Mouse (Mus musculus) thymus, adult 2 months (tissue): ENCODE data around the gene Calcoco1. TPM values are rescaled to one million over a fixed set of nuclear protein-coding genes. Genes with fewer than 3 reads are reported as not detected.

Experiments
- DNase-seq: peaks from one replicate; pipeline ENCODE4 v3.0.0; 2021
- H3K27ac ChIP-seq: fragments of 200-500 bp; 2 replicates; pipeline ENCODE4 v1.5.1; 2012; ENCODE audit warnings: low read length, control low read depth; ENCODE audit not compliant: control insufficient read depth, insufficient read depth
- H3K27me3 ChIP-seq: fragments of 200-500 bp; 2 replicates; pipeline ENCODE4 v1.6.1; 2012; ENCODE audit warnings: mild to moderate bottlenecking, low read length, moderate library complexity, mixed read lengths; ENCODE audit not compliant: control insufficient read depth, insufficient read depth
- H3K36me3 ChIP-seq: fragments of 200-500 bp; 2 replicates; pipeline ENCODE4 v1.6.1; 2012; ENCODE audit warnings: mild to moderate bottlenecking, low read length, moderate library complexity; ENCODE audit not compliant: control insufficient read depth, insufficient read depth
- H3K4me1 ChIP-seq: fragments of 200-500 bp; replicated peaks from 2 replicates; pipeline ENCODE4 v1.6.1; 2012; ENCODE audit warnings: low read length; ENCODE audit not compliant: control insufficient read depth, insufficient read depth
- H3K4me3 ChIP-seq: fragments of 200-500 bp; 2 replicates; pipeline ENCODE4 v1.5.1; 2012; ENCODE audit warnings: mild to moderate bottlenecking, low read length, control low read depth, moderate library complexity; ENCODE audit not compliant: control insufficient read depth, insufficient read depth
- CTCF ChIP-seq: fragments of 200-500 bp; IDR thresholded peaks from 2 replicates; pipeline ENCODE4 v1.5.1; 2012; ENCODE audit warnings: mild to moderate bottlenecking, control low read depth, low read length, moderate library complexity, borderline replicate concordance; ENCODE audit not compliant: control insufficient read depth, poor library complexity, insufficient read depth; ENCODE audit errors: extremely low read depth
- POLR2A ChIP-seq: fragments of 200-500 bp; IDR thresholded peaks from 2 replicates; pipeline ENCODE4 v1.6.1; 2012; ENCODE audit warnings: mild to moderate bottlenecking, low read length, control low read depth, moderate library complexity; ENCODE audit not compliant: control insufficient read depth, poor library complexity, insufficient read depth; ENCODE audit errors: extremely low read depth
- WGBS: fragments of 180-500 bp; shearing (Covaris S2); methylation state at CpG from one replicate; pipeline ENCODE4 v1.1.7; 2018; 5-methylcytosine and 5-hydroxymethylcytosine counted together
- polyA plus RNA-seq: library from polyadenylated mRNA; depleted of rRNA; stranded (reverse); fragments of >200 nt; gene quantifications from 2 replicates; pipeline ENCODE4 v1.2.3, GENCODE M21; 2012

Gene Calcoco1
- polyA plus RNA-seq, 1 experiment, result 77.5 TPM

- Histone ChIP-seq H3K27ac (peak overlapping the region; percentile 54; the same call in 1 of the 2 replicates), H3K36me3 (peaks cover 9% of the 10 kb centered on the region; the same call in 1 of the 2 replicates), H3K4me1 (peaks cover 3% of the 10 kb centered on the region), H3K27me3 (no peaks in the 10 kb centered on the region; the same call in 1 of the 2 replicates), H3K4me3 (peak overlapping the region; percentile 76)
- TF ChIP-seq POLR2A (no peak), CTCF (no peak)
- peak; percentile 39 for DNase-seq
- 1% methylated on average over 14 of the region's 14 CpGs for WGBS
Measured at GRCm38 (mm10) chr15:102721016-102721898, 721 bp downstream of the Calcoco1 start.

- TF ChIP-seq CTCF (no peak), POLR2A (no peak)
- no peaks in the 10 kb centered on the region for H3K27me3 ChIP-seq
- H3K4me3 ChIP-seq, result no peak overlapping the region
- no peak overlapping the region for H3K27ac ChIP-seq
- WGBS, result 94% methylated on average over 12 of the region's 12 CpGs
- H3K4me1 ChIP-seq, result no peaks in the 10 kb centered on the region
- peaks cover 31% of the 10 kb centered on the region for H3K36me3 ChIP-seq
- DNase-seq, result no peak
Measured at GRCm38 (mm10) chr15:102716132-102716531, 5.8 kb downstream of the Calcoco1 start.

GRCm38 (mm10) chr15:102707736-102708269 is 14.2 kb downstream of the Calcoco1 start:
- Histone ChIP-seq H3K4me3 (no peak overlapping the region), H3K27me3 (no peaks in the 10 kb centered on the region), H3K27ac (no peak overlapping the region), H3K4me1 (no peaks in the 10 kb centered on the region), H3K36me3 (peaks cover 36% of the 10 kb centered on the region)
- TF ChIP-seq POLR2A (no peak), CTCF (no peak)
- 95% methylated on average over 6 of the region's 6 CpGs for WGBS
- DNase-seq, result no peak

GRCm38 (mm10) chr15:102705923-102706503 is 16.0 kb downstream of the Calcoco1 start:
- WGBS, result 91% methylated on average over 7 of the region's 7 CpGs
- Histone ChIP-seq H3K27me3 (no peaks in the 10 kb centered on the region), H3K4me3 (no peak overlapping the region), H3K27ac (no peak overlapping the region), H3K36me3 (peaks cover 24% of the 10 kb centered on the region), H3K4me1 (no peaks in the 10 kb centered on the region)
- no peak for DNase-seq
- TF ChIP-seq CTCF, result no peak
- no peak for TF ChIP-seq POLR2A

GRCm38 (mm10) chr15:102705226-102705894 is 16.6 kb downstream of the Calcoco1 start:
- peaks cover 18% of the 10 kb centered on the region for H3K36me3 ChIP-seq
- TF ChIP-seq CTCF, result no peak
- 77% methylated on average over 9 of the region's 9 CpGs for WGBS
- no peak for DNase-seq
- H3K4me3 ChIP-seq, result no peak overlapping the region
- no peaks in the 10 kb centered on the region for H3K4me1 ChIP-seq
- no peaks in the 10 kb centered on the region for H3K27me3 ChIP-seq
- H3K27ac ChIP-seq, result no peak overlapping the region

GRCm38 (mm10) chr15:102704806-102705205 is 17.2 kb downstream of the Calcoco1 start:
- Histone ChIP-seq H3K4me3 (no peak overlapping the region), H3K27me3 (no peaks in the 10 kb centered on the region), H3K4me1 (no peaks in the 10 kb centered on the region), H3K36me3 (peaks cover 14% of the 10 kb centered on the region), H3K27ac (no peak overlapping the region)
- no peak for DNase-seq
- WGBS, result 72% methylated on average over 5 of the region's 5 CpGs
- TF ChIP-seq CTCF (no peak), POLR2A (no peak)
